Mouse (Mus musculus) hindbrain, embryonic 14.5 days (tissue): ENCODE measurements around the gene Macc1. TPM values are rescaled to one million over a fixed set of nuclear protein-coding genes. Genes with fewer than 3 reads are reported as not detected.
A peak's percentile ranks its signal among the peaks of the same experiment; 100 is the strongest.

Experiments
- ATAC-seq: fragments of 200-750 bp; cut with Nextera tagmentation; 2 replicates; pipeline ENCODE4 v1.8.0; 2017; ENCODE audit warnings: moderate number of reproducible peaks, mild to moderate bottlenecking, moderate TSS enrichment, moderate library complexity; ENCODE audit not compliant: low FRiP score
- DNase-seq: peaks from one replicate; pipeline ENCODE4 v3.0.0-alpha.2; 2015; ENCODE audit warnings: low spot score
- H3K27ac ChIP-seq: fragments of 300-500 bp; sonication (generic); 2 replicates; pipeline ENCODE4 v1.5.1; 2014; ENCODE audit warnings: mild to moderate bottlenecking, moderate library complexity
- H3K27me3 ChIP-seq: fragments of 300-500 bp; sonication (generic); 2 replicates; pipeline ENCODE4 v1.6.1; 2014; ENCODE audit warnings: mild to moderate bottlenecking, low read length, mixed read lengths; ENCODE audit not compliant: control insufficient read depth, insufficient read depth
- H3K36me3 ChIP-seq: fragments of 300-500 bp; sonication (generic); replicated peaks from 2 replicates; pipeline ENCODE4 v1.6.1; 2014; ENCODE audit not compliant: control insufficient read depth, insufficient read depth
- H3K4me1 ChIP-seq: fragments of 300-500 bp; sonication (generic); replicated peaks from 2 replicates; pipeline ENCODE4 v1.6.1; 2014; ENCODE audit warnings: antibody characterized with exemption, low read length, mixed read lengths; ENCODE audit not compliant: control insufficient read depth, insufficient read depth
- H3K4me2 ChIP-seq: fragments of 300-500 bp; sonication (generic); replicated peaks from 2 replicates; pipeline ENCODE4 v1.6.1; 2014; ENCODE audit warnings: mild to moderate bottlenecking, moderate library complexity
- H3K4me3 ChIP-seq: fragments of 300-500 bp; sonication (generic); replicated peaks from 2 replicates; pipeline ENCODE4 v1.5.1; 2014; ENCODE audit warnings: mild to moderate bottlenecking, low read length
- H3K9ac ChIP-seq: fragments of 300-500 bp; sonication (generic); 2 replicates; pipeline ENCODE4 v1.6.1; 2014
- H3K9me3 ChIP-seq: fragments of 300-500 bp; sonication (generic); 2 replicates; pipeline ENCODE4 v1.6.1; 2016; ENCODE audit warnings: low read length; ENCODE audit not compliant: control insufficient read depth
- WGBS: fragments of 180-500 bp; shearing (Covaris S2); extraction: QIAGEN DNeasy Blood & Tissue Kit; methylation state at CpG from one replicate; pipeline ENCODE4 v1.1.7; 2014; 5-methylcytosine and 5-hydroxymethylcytosine counted together
- polyA plus RNA-seq: library from polyadenylated mRNA; unstranded; fragments of >200 nt; fragmentation: Nextera tagmentation; extraction: Ambion mirVana; gene quantifications from 2 replicates; pipeline ENCODE4 v1.2.1, GENCODE M21; 2014

Gene Macc1
- polyA plus RNA-seq, 1 experiment from 2014 or later, result not detected

DNA sequence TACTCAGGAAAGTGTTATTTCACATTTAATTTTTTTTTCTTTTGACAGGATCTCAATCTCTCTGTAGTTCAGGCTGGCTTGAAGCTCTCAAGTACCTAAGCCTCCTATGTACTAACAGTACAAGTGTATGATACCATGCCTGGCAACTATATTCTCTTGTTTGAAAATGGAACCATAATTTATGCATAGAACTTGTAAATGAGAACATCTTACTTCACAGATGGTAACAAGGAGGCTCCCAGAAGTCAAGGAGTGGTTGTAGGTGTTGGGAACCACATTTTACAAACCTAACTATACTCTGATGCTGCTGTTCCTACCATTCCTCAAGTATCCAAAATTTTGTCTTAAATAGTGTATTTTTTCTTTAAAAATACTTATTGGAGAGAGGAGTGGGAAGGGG lies 96.5 kb downstream of the Macc1 start:
- no peaks in the 10 kb centered on the region for H3K4me1 ChIP-seq
- no peak overlapping the region for H3K4me2 ChIP-seq
- H3K9me3 ChIP-seq, result no peaks in the 10 kb centered on the region
- H3K27ac ChIP-seq, result no peak overlapping the region
- no peaks in the 10 kb centered on the region for H3K36me3 ChIP-seq
- H3K4me3 ChIP-seq, result no peak overlapping the region
- ATAC-seq (no peak), DNase-seq (no peak)
- H3K27me3 ChIP-seq, result no peaks in the 10 kb centered on the region
- H3K9ac ChIP-seq, result no peak overlapping the region

DNA sequence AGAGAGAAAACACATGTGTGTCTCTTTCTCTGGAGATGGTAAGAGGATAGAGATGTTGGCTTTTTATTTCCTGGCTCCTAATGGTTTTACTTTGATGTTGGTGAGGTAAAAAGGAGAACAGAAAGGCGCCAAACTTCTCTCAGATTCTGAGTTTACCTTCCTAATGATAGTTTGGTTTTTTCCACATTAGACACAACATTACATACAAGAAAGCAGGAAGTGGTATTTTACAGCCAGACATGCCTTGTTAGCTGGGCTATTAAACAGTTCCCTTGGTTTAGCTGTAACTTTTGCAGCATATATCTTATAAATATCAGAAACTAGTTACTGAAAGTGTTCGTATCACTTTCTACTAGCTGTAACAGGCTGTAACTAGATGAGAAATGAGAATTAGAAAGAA lies 96.9 kb downstream of the Macc1 start:
- H3K9me3 ChIP-seq, result no peaks in the 10 kb centered on the region
- no peaks in the 10 kb centered on the region for H3K27me3 ChIP-seq
- DNase-seq, result no peak
- 88% methylated on average over 2 of the region's 2 CpGs for WGBS
- no peak overlapping the region for H3K9ac ChIP-seq
- H3K27ac ChIP-seq, result no peak overlapping the region
- no peaks in the 10 kb centered on the region for H3K36me3 ChIP-seq
- H3K4me3 ChIP-seq, result no peak overlapping the region
- no peak overlapping the region for H3K4me2 ChIP-seq
- H3K4me1 ChIP-seq, result no peaks in the 10 kb centered on the region
- ATAC-seq, result no peak

GRCm38 (mm10) chr12:119411982-119412381 lies 97.9 kb downstream of the Macc1 start:
- no peaks in the 10 kb centered on the region for H3K4me1 ChIP-seq
- H3K9me3 ChIP-seq, result no peaks in the 10 kb centered on the region
- ATAC-seq (no peak), DNase-seq (no peak)
- 87% methylated on average over 2 of the region's 2 CpGs for WGBS
- H3K4me3 ChIP-seq, result no peak overlapping the region
- H3K9ac ChIP-seq, result no peak overlapping the region
- no peaks in the 10 kb centered on the region for H3K36me3 ChIP-seq
- no peaks in the 10 kb centered on the region for H3K27me3 ChIP-seq
- H3K4me2 ChIP-seq, result no peak overlapping the region
- H3K27ac ChIP-seq, result no peak overlapping the region

- Histone ChIP-seq H3K9me3 (no peaks in the 10 kb centered on the region), H3K27me3 (no peaks in the 10 kb centered on the region), H3K36me3 (no peaks in the 10 kb centered on the region), H3K27ac (no peak overlapping the region), H3K4me3 (no peak overlapping the region), H3K9ac (no peak overlapping the region), H3K4me2 (no peak overlapping the region), H3K4me1 (no peaks in the 10 kb centered on the region)
- ATAC-seq, result no peak
- DNase-seq, result no peak
- 85% methylated on average over 2 of the region's 2 CpGs for WGBS
Measured at GRCm38 (mm10) chr12:119415900-119416299, 101.8 kb downstream of the Macc1 start.

DNA sequence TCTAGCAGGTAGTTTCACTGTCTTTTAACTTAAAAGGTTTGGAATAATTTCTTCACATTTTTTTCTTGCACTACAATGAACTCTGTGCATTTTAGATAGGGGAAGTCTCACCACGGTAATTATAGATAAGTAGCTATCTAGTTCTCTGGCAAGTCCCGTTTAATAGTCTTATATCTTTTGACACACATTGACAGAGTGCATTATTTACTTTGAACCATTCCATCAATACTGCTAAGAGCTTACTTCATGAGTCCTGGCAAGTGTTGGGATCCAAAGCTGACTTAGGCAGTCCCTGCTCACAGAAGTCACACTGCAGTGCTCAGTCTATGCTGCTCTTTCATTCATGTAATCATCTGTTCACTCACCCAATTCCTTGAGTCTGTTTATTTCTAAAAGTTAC lies 111.7 kb downstream of the Macc1 start:
- DNase-seq, result no peak
- Histone ChIP-seq H3K4me2 (no peak overlapping the region), H3K27ac (no peak overlapping the region), H3K9ac (no peak overlapping the region), H3K36me3 (no peaks in the 10 kb centered on the region), H3K4me1 (no peaks in the 10 kb centered on the region), H3K9me3 (no peaks in the 10 kb centered on the region), H3K4me3 (no peak overlapping the region), H3K27me3 (no peaks in the 10 kb centered on the region)
- 85% methylated on average over 2 of the region's 2 CpGs for WGBS
- no peak for ATAC-seq

DNA sequence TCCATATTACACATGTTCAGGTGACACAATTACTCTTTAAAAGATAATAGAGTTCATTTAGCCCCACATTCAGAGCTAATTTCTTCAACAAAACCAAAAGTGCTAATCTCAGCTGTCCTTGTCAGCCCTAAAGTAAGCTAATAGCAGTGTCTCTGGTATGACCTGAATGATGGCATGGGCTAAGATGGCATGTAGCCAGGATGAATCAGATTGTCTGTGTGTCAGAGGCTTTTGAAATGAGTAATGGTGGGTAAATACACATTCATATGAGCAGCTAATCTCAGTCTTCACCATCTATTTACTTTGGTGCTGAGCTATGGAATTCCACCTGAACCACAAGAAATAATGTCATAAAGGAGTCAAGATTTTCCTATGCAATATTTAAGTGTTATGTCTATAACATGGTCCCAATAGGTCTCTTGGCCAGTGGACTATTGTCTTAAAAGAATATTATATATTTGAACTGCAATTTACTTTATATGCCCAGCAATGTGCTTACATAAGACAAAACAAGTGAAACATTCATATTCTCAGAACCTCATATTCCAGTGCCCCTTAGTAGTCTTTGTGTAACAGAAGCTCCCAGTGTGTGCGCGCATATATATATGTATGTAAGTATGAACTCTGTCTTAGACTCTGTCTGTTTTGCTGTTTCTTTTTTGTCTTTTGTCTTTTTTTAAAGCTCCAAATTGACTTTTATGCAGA lies 112.3 kb downstream of the Macc1 start:
- no peak overlapping the region for H3K4me2 ChIP-seq
- H3K27ac ChIP-seq, result no peak overlapping the region
- H3K27me3 ChIP-seq, result no peaks in the 10 kb centered on the region
- ATAC-seq, result peak; percentile 34; the same call in 1 of the 2 replicates
- H3K4me1 ChIP-seq, result no peaks in the 10 kb centered on the region
- 96% methylated on average over 2 of the region's 2 CpGs for WGBS
- no peak overlapping the region for H3K4me3 ChIP-seq
- H3K9ac ChIP-seq, result no peak overlapping the region
- no peak for DNase-seq
- H3K9me3 ChIP-seq, result no peaks in the 10 kb centered on the region
- no peaks in the 10 kb centered on the region for H3K36me3 ChIP-seq

DNA sequence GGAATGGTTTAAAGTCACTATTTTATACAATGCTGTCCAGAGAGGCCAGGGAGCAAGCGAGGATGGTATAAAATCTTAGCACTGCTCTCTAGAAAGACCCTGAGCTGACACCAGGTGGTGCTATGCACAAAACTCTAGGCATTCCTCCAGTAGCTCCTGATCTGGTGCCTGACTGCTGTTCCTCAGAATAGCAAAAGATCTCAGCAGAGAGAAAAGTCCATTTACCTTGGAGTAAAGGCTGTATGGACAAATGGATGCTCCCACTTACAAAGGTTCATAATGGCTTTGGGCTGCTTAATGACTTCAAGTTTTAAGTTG lies 112.8 kb downstream of the Macc1 start:
- Histone ChIP-seq H3K36me3 (no peaks in the 10 kb centered on the region), H3K9me3 (no peaks in the 10 kb centered on the region), H3K4me3 (no peak overlapping the region), H3K4me2 (no peak overlapping the region), H3K4me1 (no peaks in the 10 kb centered on the region), H3K27ac (no peak overlapping the region), H3K9ac (no peak overlapping the region), H3K27me3 (no peaks in the 10 kb centered on the region)
- ATAC-seq (peak; percentile 88; the same call in 1 of the 2 replicates), DNase-seq (peak; percentile 79)
- 73% methylated on average over 1 of the region's 1 CpGs for WGBS

GRCm38 (mm10) chr12:119440720-119441119 lies 126.7 kb downstream of the Macc1 start:
- Histone ChIP-seq H3K4me3 (no peak overlapping the region), H3K27ac (no peak overlapping the region), H3K4me2 (no peak overlapping the region), H3K4me1 (no peaks in the 10 kb centered on the region), H3K9ac (no peak overlapping the region), H3K27me3 (no peaks in the 10 kb centered on the region), H3K36me3 (no peaks in the 10 kb centered on the region), H3K9me3 (no peaks in the 10 kb centered on the region)
- ATAC-seq (no peak), DNase-seq (no peak)
- WGBS, result 73% methylated on average over 2 of the region's 2 CpGs

GRCm38 (mm10) chr12:119450116-119450515 lies 136.0 kb downstream of the Macc1 start:
- ATAC-seq, result no peak
- no peaks in the 10 kb centered on the region for H3K9me3 ChIP-seq
- no peaks in the 10 kb centered on the region for H3K27me3 ChIP-seq
- H3K4me2 ChIP-seq, result no peak overlapping the region
- H3K4me3 ChIP-seq, result no peak overlapping the region
- no peak for DNase-seq
- H3K27ac ChIP-seq, result no peak overlapping the region
- no peaks in the 10 kb centered on the region for H3K36me3 ChIP-seq
- no peaks in the 10 kb centered on the region for H3K4me1 ChIP-seq
- H3K9ac ChIP-seq, result no peak overlapping the region
- WGBS, result 87% methylated on average over 2 of the region's 2 CpGs

- Histone ChIP-seq H3K4me3 (no peak overlapping the region), H3K9ac (no peak overlapping the region), H3K27ac (no peak overlapping the region), H3K27me3 (no peaks in the 10 kb centered on the region), H3K36me3 (no peaks in the 10 kb centered on the region), H3K9me3 (no peaks in the 10 kb centered on the region), H3K4me1 (no peaks in the 10 kb centered on the region), H3K4me2 (no peak overlapping the region)
- DNase-seq (no peak), ATAC-seq (no peak)
- WGBS, result 76% methylated on average over 3 of the region's 3 CpGs
Measured at GRCm38 (mm10) chr12:119451232-119451631, 137.2 kb downstream of the Macc1 start.
